In the genomic region with DNA sequence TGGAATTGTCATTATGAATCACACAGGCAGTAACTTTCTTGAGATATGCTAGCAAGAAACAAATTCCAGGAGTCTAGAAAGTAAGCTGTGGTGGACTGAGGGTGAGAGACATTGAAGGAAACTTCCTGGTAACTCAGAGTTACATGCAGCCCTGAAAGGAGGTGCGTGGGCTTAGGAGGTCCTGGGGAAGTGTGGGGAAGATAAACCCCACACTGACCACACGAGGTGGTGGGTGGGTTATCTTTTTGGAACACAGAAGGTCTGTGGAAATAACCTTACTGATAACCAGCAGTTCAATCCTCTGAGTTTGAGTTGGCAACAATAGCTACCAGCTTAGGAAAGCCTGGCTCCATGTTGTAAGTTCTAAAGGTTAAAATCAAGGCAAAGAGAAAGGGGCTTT, we compare ENCODE assay signal across 23 mouse cellular contexts.
DNase-seq lines count a peak whose midpoint lies in the region; ATAC-seq and TF ChIP-seq lines count a peak whose summit lies in the region.
"Had no signal": no experiment of that assay in that cellular context is flagged by ENCODE, and none has a peak within 500 bp of the region (broad histone marks: within the 10 kb centered on the region; RNA-seq: fewer than 3 reads in every experiment).

No protein-coding gene starts in this region.

- no peak overlapping the region for H3K4me2 ChIP-seq in liver, embryonic 12.5 days
- H3K4me2 ChIP-seq: forebrain, embryonic 13.5 days; heart, embryonic 12.5 days; hindbrain, embryonic 12.5 days had no signal

- TF ChIP-seq EP300 in MEL (IDR thresholded peaks at IDR 0.05; ENCODE audit: low read depth in 1 of 2, low read length in 2 of 2), result peak; percentile 93 to 94

- DNase-seq in embryo, embryonic 10.5 days (ENCODE audit: low spot score), result peak; percentile 21
- DNase-seq in embryo, embryonic 9.5 days (ENCODE audit: extremely low spot score), result no peak
- DNase-seq in liver, adult 2 months (ENCODE audit: extremely low read depth, low read depth, low spot score), result peak; percentile 60
- DNase-seq in MEL (ENCODE audit: low read depth, low spot score), result peak; percentile 62
- no peak for DNase-seq in c-Kit-positive CD71-positive TER-119-positive erythroid progenitor cells, embryonic 14.5 days (ENCODE audit: low spot score)
- no peak for DNase-seq in frontal cortex, postnatal 10 days (ENCODE audit: low spot score in 2 of 2)
- DNase-seq: adrenal gland, postnatal 10 days; cerebellum, adult 11-12 months; cerebellum, adult 9-10 months; cerebellum, postnatal 36 days; forebrain, postnatal 0 days; gastrocnemius, adult 2 months; gastrocnemius, postnatal 25 days; heart, adult 18-20 months; kidney, adult 11 months had no signal

- no peak for ATAC-seq in liver, embryonic 12.5 days
- ATAC-seq in megakaryocyte progenitor cell, adult 5-6 weeks (replicated peaks; ENCODE audit: poor library complexity), result peak; percentile 66
- ATAC-seq: forebrain, embryonic 13.5 days; forebrain, postnatal 0 days; hindbrain, postnatal 0 days had no signal

- peaks cover 9% of the 10 kb centered on the region for H3K27me3 ChIP-seq in liver, adult 2 months (ENCODE audit: control insufficient read depth, insufficient read depth, low read length)
- peaks cover 61% of the 10 kb centered on the region for H3K27me3 ChIP-seq in liver, embryonic 12.5 days (replicated peaks)
- H3K27me3 ChIP-seq in MEL (ENCODE audit: control insufficient read depth in 1 of 2, insufficient read depth in 2 of 2, low read length in 2 of 2), result no peaks in the 10 kb centered on the region
- H3K27me3 ChIP-seq: CH12.LX had no signal

- TF ChIP-seq CTCF in liver, adult 2 months (IDR thresholded peaks at IDR 0.05; ENCODE audit: low read depth, low read length), result no peak
- TF ChIP-seq CTCF in MEL (IDR thresholded peaks at IDR 0.05 in 2 of 3, conservative IDR thresholded peaks at IDR 0.05 in 1 of 3; ENCODE audit: control insufficient read depth in 1 of 3, insufficient read depth in 1 of 3, low read depth in 2 of 3, low read length in 3 of 3, poor library complexity in 1 of 3, severe bottlenecking in 1 of 3), result no peak

- H3K9ac ChIP-seq in liver, adult 2 months (ENCODE audit: low read depth, low read length), result no peak overlapping the region
- H3K9ac ChIP-seq in liver, embryonic 12.5 days, result no peak overlapping the region
- no peak overlapping the region for H3K9ac ChIP-seq in MEL (ENCODE audit: control insufficient read depth, low read depth, low read length, poor library complexity, severe bottlenecking)
- H3K9ac ChIP-seq: forebrain, embryonic 13.5 days; forebrain, postnatal 0 days; heart, embryonic 12.5 days; hindbrain, embryonic 12.5 days had no signal

- WGBS in liver, adult 2 months, result 18% methylated on average over 2 of the region's 2 CpGs
- 3% methylated on average over 2 of the region's 2 CpGs for WGBS in liver, embryonic 12.5 days (ENCODE audit: insufficient replicate concordance)

- no peaks in the 10 kb centered on the region for H3K36me3 ChIP-seq in liver, adult 2 months (ENCODE audit: control insufficient read depth, insufficient read depth, low read length)
- no peaks in the 10 kb centered on the region for H3K36me3 ChIP-seq in liver, embryonic 12.5 days
- H3K36me3 ChIP-seq in MEL (ENCODE audit: control insufficient read depth in 1 of 2, insufficient read depth in 2 of 2, low read length in 2 of 2), result peaks cover 0 to 5% of the 10 kb centered on the region in 2 experiments; a peak in 2 of 4 replicates
- H3K36me3 ChIP-seq: embryonic facial prominence, embryonic 10.5 days; heart, embryonic 12.5 days; hindbrain, embryonic 12.5 days had no signal

- TF ChIP-seq POLR2A in liver, adult 2 months (IDR thresholded peaks at IDR 0.05; ENCODE audit: extremely low read depth, insufficient read depth, low read length), result no peak
- no peak for TF ChIP-seq POLR2A in MEL (IDR thresholded peaks at IDR 0.05; ENCODE audit: control insufficient read depth in 1 of 2, insufficient read depth in 1 of 2, low read depth in 1 of 2, low read length in 2 of 2, poor library complexity in 1 of 2)

- H3K27ac ChIP-seq in liver, adult 2 months (replicated peaks; ENCODE audit: insufficient read depth, low read depth, low read length), result no peak overlapping the region
- H3K27ac ChIP-seq in liver, embryonic 12.5 days, result no peak overlapping the region
- no peak overlapping the region for H3K27ac ChIP-seq in MEL (ENCODE audit: control insufficient read depth, low read depth, low read length)
- H3K27ac ChIP-seq: embryonic facial prominence, embryonic 10.5 days; forebrain, embryonic 13.5 days; gastrocnemius, adult 2 months; hindbrain, embryonic 12.5 days; hindbrain, postnatal 0 days had no signal

- H3K4me1 ChIP-seq in liver, adult 2 months (ENCODE audit: control insufficient read depth, insufficient read depth, low read length), result no peaks in the 10 kb centered on the region; the same call in 1 of the 2 replicates
- H3K4me1 ChIP-seq in liver, embryonic 12.5 days, result peaks cover 23% of the 10 kb centered on the region
- peaks cover 2 to 8% of the 10 kb centered on the region in 2 experiments for H3K4me1 ChIP-seq in MEL (ENCODE audit: control insufficient read depth in 1 of 2, insufficient read depth in 2 of 2, low read length in 2 of 2)

- TF ChIP-seq RAD21 in MEL (IDR thresholded peaks at IDR 0.05; ENCODE audit: low read depth, low read length), result no peak

- H3K9me3 ChIP-seq in liver, embryonic 12.5 days (replicated peaks), result no peaks in the 10 kb centered on the region
- H3K9me3 ChIP-seq in MEL (replicated peaks; ENCODE audit: insufficient read depth, low read length), result no peaks in the 10 kb centered on the region
- H3K9me3 ChIP-seq: embryonic facial prominence, embryonic 10.5 days; forebrain, embryonic 13.5 days; heart, embryonic 12.5 days; hindbrain, embryonic 12.5 days had no signal

- H3K79me2 ChIP-seq in liver, adult 2 months (ENCODE audit: control insufficient read depth, insufficient read depth, low read length), result no peaks in the 10 kb centered on the region
- no peaks in the 10 kb centered on the region for H3K79me2 ChIP-seq in MEL (ENCODE audit: control insufficient read depth, insufficient read depth, low read length, poor library complexity)

- no peak overlapping the region for H3K4me3 ChIP-seq in liver, adult 2 months (ENCODE audit: insufficient read depth, low read depth, low read length)
- no peak overlapping the region for H3K4me3 ChIP-seq in liver, embryonic 12.5 days
- no peak overlapping the region for H3K4me3 ChIP-seq in MEL (ENCODE audit: control insufficient read depth in 1 of 2, insufficient read depth in 1 of 2, low read depth in 2 of 2, low read length in 2 of 2)
- H3K4me3 ChIP-seq: embryonic facial prominence, embryonic 10.5 days; forebrain, embryonic 13.5 days; gastrocnemius, adult 2 months; heart, embryonic 12.5 days; hindbrain, embryonic 12.5 days had no signal

TF ChIP-seq in MEL, 35 proteins besides CTCF, POLR2A, EP300 and RAD21:
- TF ChIP-seq ETS1 (IDR thresholded peaks at IDR 0.05; ENCODE audit: low read depth, low read length), result peak; percentile 51
- peak; percentile 53; the same call in 1 of the 2 replicates for TF ChIP-seq SIN3A (IDR thresholded peaks at IDR 0.05; ENCODE audit: low read length)
- TF ChIP-seq MAX (IDR thresholded peaks at IDR 0.05; ENCODE audit: low read length), result no peak
- TF ChIP-seq MXI1 (IDR thresholded peaks at IDR 0.05; ENCODE audit: low read depth, low read length), result no peak
- TF ChIP-seq USF1 (IDR thresholded peaks at IDR 0.05; ENCODE audit: low read depth, low read length), result no peak
- no peak for TF ChIP-seq MAZ (IDR thresholded peaks at IDR 0.05; ENCODE audit: low read depth, low read length)
- peak; percentile 88 for TF ChIP-seq GATA1 (IDR thresholded peaks at IDR 0.05; ENCODE audit: low read depth, low read length)
- TF ChIP-seq TAL1 (IDR thresholded peaks at IDR 0.05; ENCODE audit: low read length), result peak; percentile 94
- no peak for TF ChIP-seq ZMIZ1 (IDR thresholded peaks at IDR 0.05; ENCODE audit: low read depth, low read length)
- TF ChIP-seq HCFC1 (IDR thresholded peaks at IDR 0.05; ENCODE audit: low read depth, low read length), result no peak
- peak; percentile 64; the same call in 1 of the 2 replicates for TF ChIP-seq RCOR1 (IDR thresholded peaks at IDR 0.05; ENCODE audit: low read depth, low read length)
- no peak for TF ChIP-seq MYC (IDR thresholded peaks at IDR 0.05; ENCODE audit: low read depth, low read length)
- TF ChIP-seq CHD1 (IDR thresholded peaks at IDR 0.05; ENCODE audit: low read depth, low read length), result no peak
- TF ChIP-seq MAFK (IDR thresholded peaks at IDR 0.05; ENCODE audit: borderline replicate concordance, low read depth, low read length), result peak; percentile 30; the same call in 1 of the 2 replicates
- 0 out of 2 replicates have a peak, but pooled peaks have one; percentile 31 for TF ChIP-seq JUND (IDR thresholded peaks at IDR 0.05; ENCODE audit: low read depth, low read length)
- TF ChIP-seq TCF12 (IDR thresholded peaks at IDR 0.05; ENCODE audit: low read depth, low read length), result peak; percentile 90
- TF ChIP-seq ZC3H11A (IDR thresholded peaks at IDR 0.05; ENCODE audit: low read depth, low read length), result no peak

Comparison
In these comparisons a context has a peak if more than half of its experiments do, and no peak if none do; other contexts are left out.
1. DNase-seq: peak in embryo, embryonic 10.5 days (single experiment), liver, adult 2 months (single experiment) and MEL (single experiment); none in embryo, embryonic 9.5 days (single experiment), c-Kit-positive CD71-positive TER-119-positive erythroid progenitor cells, embryonic 14.5 days (single experiment) and frontal cortex, postnatal 10 days (0 of 2).